In genomic region chr16:17938821-17939220, GRCm38 (mm10) we compare ENCODE assay signal across 8 mouse cellular contexts. TPM values are rescaled to one million over a fixed set of nuclear protein-coding genes. Genes with fewer than 3 reads are reported as not detected.
DNase-seq lines count a peak whose midpoint lies in the region; ATAC-seq and TF ChIP-seq lines count a peak whose summit lies in the region.

No protein-coding gene starts in this region.

- WGBS in heart, postnatal 0 days: 13% methylated on average over 7 of the region's 7 CpGs

- H3K27me3 ChIP-seq in heart, postnatal 0 days (ENCODE audit: control insufficient read depth, insufficient read depth, low read length): no peaks in the 10 kb centered on the region
- H3K27me3 ChIP-seq in megakaryocyte, embryonic 14.5 days (replicated peaks): no peaks in the 10 kb centered on the region

- TF ChIP-seq EP300 in heart, postnatal 0 days (IDR thresholded peaks at IDR 0.05; ENCODE audit: low read depth): no peak

- H3K27ac ChIP-seq in heart, postnatal 0 days (ENCODE audit: low read depth): no peak overlapping the region

- peak; percentile 90 for DNase-seq in heart, adult 11 months
- no peak for DNase-seq in heart, adult 9 months (ENCODE audit: low spot score in 2 of 2)
- DNase-seq in adrenal gland, adult 2 months: peak; percentile 76
- DNase-seq in embryo, embryonic 11 days: peak; percentile 79
- DNase-seq in heart, postnatal 0 days (ENCODE audit: low spot score): peak; percentile 56
- peak; percentile 79 to 83 for DNase-seq in kidney, postnatal 25 days
- DNase-seq in spleen, postnatal 36 days (ENCODE audit: low spot score in 2 of 2): peak; percentile 67 to 73

- no peak overlapping the region for H3K9ac ChIP-seq in heart, postnatal 0 days (replicated peaks; ENCODE audit: low read depth, low read length)

- peak; percentile 71 for TF ChIP-seq CTCF in heart, postnatal 0 days (IDR thresholded peaks at IDR 0.05; ENCODE audit: low read depth)

- H3K4me3 ChIP-seq in heart, postnatal 0 days (ENCODE audit: low read depth, low read length): no peak overlapping the region
- peak overlapping the region; percentile 67 for H3K4me3 ChIP-seq in megakaryocyte, embryonic 14.5 days (replicated peaks)

- no peaks in the 10 kb centered on the region for H3K9me3 ChIP-seq in heart, postnatal 0 days (replicated peaks; ENCODE audit: control insufficient read depth, low read length)
- no peaks in the 10 kb centered on the region for H3K9me3 ChIP-seq in megakaryocyte, embryonic 14.5 days

- peak; percentile 84; the same call in 1 of the 2 replicates for ATAC-seq in heart, postnatal 0 days (ENCODE audit: insufficient read depth, low read depth)

- H3K36me3 ChIP-seq in heart, postnatal 0 days (replicated peaks; ENCODE audit: control insufficient read depth, insufficient read depth, low read length): no peaks in the 10 kb centered on the region
- no peaks in the 10 kb centered on the region for H3K36me3 ChIP-seq in megakaryocyte, embryonic 14.5 days (replicated peaks; ENCODE audit: low read length)

- no peak overlapping the region for H3K4me2 ChIP-seq in heart, postnatal 0 days (ENCODE audit: low read depth, low read length)

- H3K4me1 ChIP-seq in heart, postnatal 0 days (ENCODE audit: control insufficient read depth, insufficient read depth): no peaks in the 10 kb centered on the region
- H3K4me1 ChIP-seq in megakaryocyte, embryonic 14.5 days: peaks cover 58% of the 10 kb centered on the region

RNA-seq across cellular contexts. Expression of gene Slc25a1, which starts 10.8 kb away (rescaled TPM):
- 100 to 1,000 TPM; 215 to 471 TPM for total RNA-seq in adrenal gland, adult 2 months (2021)
- 601 and 791 TPM in 2 replicates for polyA plus RNA-seq in adrenal gland, adult 2 months (2012; rRNA removed)
- 38.2 and 46.8 TPM in 2 replicates for total RNA-seq in heart, postnatal 0 days (2014; rRNA removed; ENCODE audit: low replicate concordance)
- polyA plus RNA-seq in heart, postnatal 0 days (2015; fragmentation: Nextera tagmentation; extraction: Ambion mirVana): 14.8 and 17.5 TPM in 2 replicates
- polyA plus RNA-seq in megakaryocyte, embryonic 14.5 days (2012; ENCODE audit: insufficient read depth, low replicate concordance): 396 and 555 TPM in 2 replicates

RNA-seq across cellular contexts. Expression of gene Gsc2, which starts 24.0 kb away (rescaled TPM):
- total RNA-seq in adrenal gland, adult 2 months (2021): not detected
- polyA plus RNA-seq in adrenal gland, adult 2 months (2012; rRNA removed): not detected in 2 replicates
- not detected in 2 replicates for total RNA-seq in heart, postnatal 0 days (2014; rRNA removed; ENCODE audit: low replicate concordance)
- polyA plus RNA-seq in heart, postnatal 0 days (2015; fragmentation: Nextera tagmentation; extraction: Ambion mirVana): not detected in 2 replicates
- polyA plus RNA-seq in megakaryocyte, embryonic 14.5 days (2012; ENCODE audit: insufficient read depth, low replicate concordance): not detected in 2 replicates

RNA-seq across cellular contexts. Expression of gene Ess2, which starts 27.7 kb away (rescaled TPM):
- 10 to 100 TPM; 14.1 to 15.5 TPM for total RNA-seq in adrenal gland, adult 2 months (2021)
- polyA plus RNA-seq in adrenal gland, adult 2 months (2012; rRNA removed): 19.5 and 22.6 TPM in 2 replicates
- total RNA-seq in heart, postnatal 0 days (2014; rRNA removed; ENCODE audit: low replicate concordance): 25.4 and 28.3 TPM in 2 replicates
- polyA plus RNA-seq in heart, postnatal 0 days (2015; fragmentation: Nextera tagmentation; extraction: Ambion mirVana): 18.5 and 19.4 TPM in 2 replicates
- polyA plus RNA-seq in megakaryocyte, embryonic 14.5 days (2012; ENCODE audit: insufficient read depth, low replicate concordance): 21.8 and 24.0 TPM in 2 replicates

RNA-seq across cellular contexts. Expression of gene Tssk2, which starts 40.4 kb away (rescaled TPM):
- total RNA-seq in adrenal gland, adult 2 months (2021): not detected
- polyA plus RNA-seq in adrenal gland, adult 2 months (2012; rRNA removed): not detected in 2 replicates
- not detected in 2 replicates for total RNA-seq in heart, postnatal 0 days (2014; rRNA removed; ENCODE audit: low replicate concordance)
- not detected in 2 replicates for polyA plus RNA-seq in heart, postnatal 0 days (2015; fragmentation: Nextera tagmentation; extraction: Ambion mirVana)
- not detected in 2 replicates for polyA plus RNA-seq in megakaryocyte, embryonic 14.5 days (2012; ENCODE audit: insufficient read depth, low replicate concordance)

RNA-seq across cellular contexts. Expression of gene Dgcr2, which starts 40.5 kb away (rescaled TPM):
- total RNA-seq in adrenal gland, adult 2 months (2021): 10 to 100 TPM; 62.1 to 68.1 TPM
- polyA plus RNA-seq in adrenal gland, adult 2 months (2012; rRNA removed): 139 and 166 TPM in 2 replicates
- 61.8 and 78.5 TPM in 2 replicates for total RNA-seq in heart, postnatal 0 days (2014; rRNA removed; ENCODE audit: low replicate concordance)
- polyA plus RNA-seq in heart, postnatal 0 days (2015; fragmentation: Nextera tagmentation; extraction: Ambion mirVana): 30.4 and 31.9 TPM in 2 replicates
- polyA plus RNA-seq in megakaryocyte, embryonic 14.5 days (2012; ENCODE audit: insufficient read depth, low replicate concordance): 6.8 and 8.4 TPM in 2 replicates

Comparison
In these comparisons a context has a peak if more than half of its experiments do, and no peak if none do; other contexts are left out.
1. DNase-seq: peak in heart, adult 11 months (single experiment), adrenal gland, adult 2 months (single experiment), embryo, embryonic 11 days (single experiment), heart, postnatal 0 days (single experiment), kidney, postnatal 25 days (2 of 2) and spleen, postnatal 36 days (2 of 2); none in heart, adult 9 months (0 of 2).
2. RNA of gene Slc25a1, which starts 10.8 kb away (polyA plus RNA-seq): 601 to 791 TPM in adrenal gland, adult 2 months and 396 to 555 TPM in megakaryocyte, embryonic 14.5 days; 14.8 to 17.5 TPM in heart, postnatal 0 days; every median in the first group is over 10 times any median in the second.